Mouse (Mus musculus): ENCODE measurements at regions not wholly inside any gene's neighbourhood (a gene's known extent, or its start where the extent isn't known, plus 50 kb on each side); places are given as distances from the start of the nearest gene placed in this dataset.
"Not testable (repeated sequence)": the region's sequence is repeated elsewhere in the genome, so short reads cannot be mapped to it uniquely, and the experiment has no call there.

DNA sequence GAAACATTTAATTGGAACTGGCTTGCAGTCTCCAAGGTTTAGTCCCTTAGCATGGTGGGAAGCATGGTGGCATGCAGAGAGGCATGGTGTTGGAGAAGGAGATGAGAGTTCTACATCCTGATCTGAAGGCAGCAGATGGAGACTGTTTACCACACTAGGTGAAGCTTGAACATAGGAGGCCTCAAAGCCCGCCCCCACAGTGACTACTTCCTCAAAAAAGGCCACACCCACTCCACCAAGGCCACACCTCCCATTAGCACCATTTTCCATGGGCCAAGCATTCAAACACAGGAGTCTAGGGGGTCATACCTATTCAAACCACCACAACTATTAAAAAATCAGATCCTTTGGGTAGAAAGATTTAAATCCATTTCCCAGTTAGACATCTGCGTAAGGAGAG lies 591.3 kb upstream of the Gm10131 start:
- peak; percentile 78 for DNase-seq

DNA sequence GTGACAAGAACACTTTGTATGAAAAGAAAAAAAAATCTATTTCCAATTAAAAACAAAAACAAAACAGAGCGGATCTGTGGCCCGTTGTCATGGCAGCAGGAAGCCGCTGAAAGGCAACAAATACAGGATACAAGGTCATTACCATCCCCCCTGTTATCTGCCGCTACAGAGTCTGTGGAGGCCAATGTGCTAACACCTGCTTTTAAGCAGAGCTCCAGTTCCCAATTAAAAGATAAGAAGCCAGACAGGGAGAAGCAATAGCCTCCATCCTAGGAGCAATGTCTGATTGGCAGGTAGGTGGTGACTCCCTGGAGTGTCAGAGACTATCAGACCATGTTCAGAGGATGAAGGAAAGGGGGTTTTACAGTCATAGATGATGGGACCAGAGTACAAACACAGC lies 587.5 kb upstream of the Gm10131 start:
- DNase-seq: peak; percentile 75

DNA sequence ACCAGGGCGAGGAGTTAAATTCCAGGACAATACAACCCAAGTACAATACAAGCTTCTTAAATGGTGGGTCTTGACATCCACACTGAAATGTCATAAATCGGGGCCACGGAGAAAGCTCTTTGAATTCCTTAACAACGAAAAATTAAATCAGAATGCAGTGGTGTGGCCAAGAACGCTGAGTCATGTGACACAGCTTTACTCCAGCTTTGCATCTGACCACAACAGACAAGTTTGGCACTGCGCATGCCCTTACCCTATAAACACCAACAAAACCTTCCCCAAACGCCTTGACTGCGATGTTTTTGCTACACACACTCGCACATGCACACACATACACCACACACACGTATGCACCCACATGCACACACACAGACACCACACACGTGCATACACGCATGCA lies 584.8 kb upstream of the Gm10131 start:
- peak; percentile 30 for DNase-seq

DNA sequence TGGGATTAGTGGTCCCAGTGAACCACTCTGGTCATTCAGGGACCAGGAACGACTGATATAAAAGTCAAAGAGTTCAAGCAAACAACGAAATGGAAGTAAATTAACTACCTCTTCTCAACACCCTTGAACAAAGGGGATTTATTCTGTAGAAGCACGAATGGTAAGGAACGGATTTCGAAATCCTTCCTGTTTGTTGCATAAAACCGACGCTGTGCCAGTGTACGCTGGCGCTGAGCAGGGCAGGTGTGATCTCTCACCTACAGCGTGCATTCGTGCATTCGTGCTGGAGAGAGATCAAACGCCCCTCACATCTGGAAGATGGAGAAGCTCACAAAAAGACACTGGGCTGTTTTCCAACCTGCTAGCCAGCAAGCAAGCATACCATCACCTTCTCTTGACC lies 581.1 kb upstream of the Gm10131 start:
- no peak for DNase-seq

DNA sequence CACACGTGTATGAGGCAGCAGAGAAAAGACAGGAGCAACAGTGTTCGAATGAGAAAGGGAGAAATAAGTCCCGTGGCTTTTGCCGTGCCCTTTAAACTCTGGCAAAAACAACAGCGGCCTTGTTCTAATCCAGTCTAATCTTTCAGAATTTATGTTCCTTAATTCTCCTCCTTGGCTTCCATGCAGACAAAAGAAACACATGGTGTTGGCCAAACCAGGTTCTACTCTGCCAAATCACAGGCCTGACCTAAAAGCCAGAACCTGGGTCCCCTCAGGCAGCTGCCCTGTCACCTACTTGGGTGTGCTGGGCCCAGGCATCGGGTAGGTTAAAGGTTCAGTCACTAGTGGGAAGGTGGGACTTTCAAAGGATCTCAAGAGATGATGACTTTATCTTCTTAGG lies 580.2 kb upstream of the Gm10131 start:
- no peak for DNase-seq

DNA sequence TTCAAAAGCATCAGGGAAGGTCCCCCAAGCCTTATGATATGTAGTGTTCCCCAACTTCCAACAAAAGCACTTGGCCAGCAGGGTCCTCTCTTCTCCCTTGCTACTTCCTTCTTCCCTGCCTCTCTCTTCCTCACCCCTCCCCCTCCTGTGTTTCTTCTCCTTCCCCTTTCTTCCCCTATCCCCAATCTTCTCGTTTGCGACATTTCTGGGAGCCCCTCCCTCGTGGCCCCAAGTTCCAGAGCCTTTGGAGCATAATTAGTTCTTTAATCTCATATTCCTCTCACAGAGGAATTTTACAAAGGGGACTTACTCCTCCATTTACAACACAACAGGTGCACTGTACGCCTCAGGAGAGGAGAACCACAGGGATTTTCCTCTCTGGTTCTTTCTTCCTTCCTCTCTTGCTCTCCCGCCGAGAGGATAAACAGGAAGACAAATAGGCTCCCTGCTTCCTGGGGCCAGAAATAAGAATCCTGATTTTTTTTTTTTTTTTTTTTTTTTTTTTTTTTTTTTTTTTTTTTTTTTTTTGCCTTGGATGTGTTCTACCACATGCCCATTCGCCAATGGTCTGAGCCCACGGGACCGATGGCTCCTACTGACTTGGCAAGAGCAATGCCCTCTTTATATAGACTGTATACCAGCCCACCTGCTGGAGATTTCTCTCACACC lies 578.4 kb upstream of the Gm10131 start:
- DNase-seq: peak; percentile 92

DNA sequence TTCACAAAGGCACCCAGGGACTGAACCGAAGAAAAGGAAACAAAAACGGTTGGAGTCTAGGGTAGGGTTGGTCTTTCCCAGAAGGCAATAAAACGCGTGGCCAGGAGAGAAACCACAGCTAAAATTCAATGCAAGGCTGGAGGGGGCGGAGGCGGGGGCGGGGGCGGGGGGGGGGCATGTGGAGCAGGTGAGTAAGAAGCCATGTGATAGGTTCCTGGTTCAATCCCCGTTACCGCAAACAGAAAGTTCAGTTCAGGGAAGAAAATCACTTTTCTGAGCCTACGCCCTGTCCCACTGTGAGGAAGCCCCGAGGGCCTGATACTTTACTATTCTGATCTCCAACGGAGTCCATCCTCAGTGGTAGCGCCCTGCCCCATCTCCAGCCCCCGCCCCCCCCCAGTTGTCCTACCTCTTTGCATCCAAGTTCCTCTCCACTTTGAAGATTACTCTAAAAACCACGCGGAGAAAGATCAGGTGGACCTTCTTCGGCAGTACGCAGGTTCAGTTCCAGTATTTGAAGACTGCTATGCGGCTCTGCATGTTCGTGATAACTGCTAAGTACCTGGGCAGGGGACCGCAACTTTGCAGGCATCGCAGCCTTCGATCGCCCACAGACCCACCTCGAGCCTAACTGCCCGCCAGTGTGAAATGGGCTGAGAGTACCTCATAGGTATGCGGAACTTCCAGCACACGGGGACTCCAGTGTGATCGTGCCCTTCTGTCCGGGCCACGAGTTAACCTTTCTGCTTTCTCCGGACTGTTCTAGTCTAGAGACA lies 577.7 kb upstream of the Gm10131 start:
- no peak for DNase-seq

DNA sequence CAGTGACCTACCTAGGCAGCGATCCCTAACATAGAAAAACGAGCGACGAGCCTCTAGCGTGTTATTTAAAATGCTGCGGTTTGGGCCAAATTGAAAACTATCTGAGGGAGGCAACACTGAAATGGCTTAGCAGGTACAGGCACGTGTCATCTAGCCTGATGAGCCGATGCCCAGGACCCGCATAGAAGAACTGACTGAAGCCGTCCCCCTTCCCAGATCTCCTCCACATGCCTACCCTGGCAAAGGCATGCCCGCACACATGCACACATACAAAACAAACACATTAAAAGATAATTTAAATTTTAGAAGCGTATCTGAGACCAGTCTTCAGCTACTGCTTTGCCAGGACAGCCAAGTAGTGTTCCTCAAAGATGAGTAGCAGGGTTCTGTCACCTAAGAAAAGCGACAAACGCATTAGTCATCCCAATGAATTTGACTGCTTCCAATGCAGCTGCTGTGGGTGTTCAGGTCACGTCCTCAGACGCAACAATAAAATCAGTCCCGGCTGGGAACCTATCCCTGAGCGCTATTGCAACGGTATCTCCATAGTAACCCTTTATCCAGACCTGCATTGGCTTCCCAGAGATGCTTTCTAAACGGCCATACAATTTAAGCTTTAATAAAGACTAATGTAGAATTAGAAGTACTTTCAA lies 577.0 kb upstream of the Gm10131 start:
- DNase-seq: peak; percentile 81

DNA sequence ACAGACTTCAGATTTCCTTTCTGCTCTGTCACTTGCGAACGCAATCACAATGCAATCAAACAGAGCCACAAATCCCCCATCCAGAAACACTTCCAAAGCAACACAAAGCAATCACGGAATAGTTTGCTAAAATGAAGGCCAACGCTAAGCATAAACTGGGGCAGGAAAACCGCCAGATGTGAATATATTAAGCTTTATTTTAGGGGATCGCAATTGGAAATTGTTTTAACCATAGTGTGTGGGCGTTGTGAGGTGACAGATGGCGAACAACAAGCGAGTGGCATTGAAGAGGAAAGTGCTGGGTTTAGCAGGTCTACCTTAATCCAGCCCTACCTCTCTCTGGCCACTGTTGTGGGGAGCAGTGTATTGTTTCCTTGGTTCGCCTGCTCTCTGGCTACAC lies 574.8 kb upstream of the Gm10131 start:
- DNase-seq: peak; percentile 71

DNA sequence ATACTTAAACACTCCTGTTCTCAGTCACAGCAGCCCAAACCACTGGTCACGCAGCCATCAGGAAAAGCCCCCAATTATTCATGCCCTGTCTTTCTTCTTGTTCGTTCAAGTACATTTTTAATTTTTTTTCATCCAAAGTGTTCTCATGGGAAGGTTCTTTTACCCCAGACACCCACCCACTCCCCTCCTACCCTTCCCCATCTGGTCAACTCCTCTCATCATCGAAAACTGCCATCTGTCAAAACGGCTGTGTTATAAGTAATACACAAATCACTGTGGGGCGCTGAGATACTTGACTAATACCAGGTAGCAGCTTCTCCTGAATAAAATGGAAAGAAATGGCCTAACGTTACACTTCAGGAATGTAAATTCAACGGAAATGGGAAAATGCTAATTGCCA lies 573.1 kb upstream of the Gm10131 start:
- no peak for DNase-seq

DNA sequence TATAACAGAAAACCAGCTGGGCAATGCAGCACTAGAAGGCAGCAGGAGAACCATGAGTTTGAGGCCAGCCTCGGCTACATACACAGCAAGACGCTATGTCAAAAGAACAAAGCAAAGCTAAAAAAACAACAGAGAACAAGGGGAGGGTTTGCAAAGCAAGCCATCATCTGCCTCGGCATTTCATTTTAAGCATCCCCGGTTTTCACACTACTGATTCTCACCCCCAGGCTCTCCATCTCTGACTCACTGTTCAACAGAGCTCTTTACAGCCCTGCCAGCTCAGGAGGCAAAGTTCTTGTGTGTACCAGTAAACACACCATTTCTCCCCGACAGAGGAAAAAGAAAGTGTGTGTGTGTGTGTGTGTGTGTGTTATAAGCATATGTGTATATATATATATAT lies 571.6 kb upstream of the Gm10131 start:
- peak; percentile 35 for DNase-seq

DNA sequence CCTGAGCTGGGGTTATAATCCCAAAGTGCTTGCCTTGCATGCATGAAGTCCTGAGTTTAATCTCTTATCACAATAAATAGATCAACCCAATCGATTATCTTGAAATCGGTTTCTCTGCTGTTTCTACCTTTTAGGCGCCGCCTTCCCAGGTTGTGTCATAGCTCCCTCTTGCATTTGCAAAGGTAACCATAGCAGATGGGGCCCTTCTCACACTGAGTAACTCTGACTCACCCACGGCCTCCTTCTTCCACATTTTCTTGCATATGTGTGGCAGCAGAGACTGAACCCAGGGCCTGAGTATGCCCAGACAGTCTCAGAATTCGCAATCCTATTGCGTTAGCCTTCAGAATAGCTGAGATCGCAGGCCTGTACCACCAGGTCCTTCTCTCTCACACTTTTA lies 570.7 kb upstream of the Gm10131 start:
- no peak for DNase-seq

DNA sequence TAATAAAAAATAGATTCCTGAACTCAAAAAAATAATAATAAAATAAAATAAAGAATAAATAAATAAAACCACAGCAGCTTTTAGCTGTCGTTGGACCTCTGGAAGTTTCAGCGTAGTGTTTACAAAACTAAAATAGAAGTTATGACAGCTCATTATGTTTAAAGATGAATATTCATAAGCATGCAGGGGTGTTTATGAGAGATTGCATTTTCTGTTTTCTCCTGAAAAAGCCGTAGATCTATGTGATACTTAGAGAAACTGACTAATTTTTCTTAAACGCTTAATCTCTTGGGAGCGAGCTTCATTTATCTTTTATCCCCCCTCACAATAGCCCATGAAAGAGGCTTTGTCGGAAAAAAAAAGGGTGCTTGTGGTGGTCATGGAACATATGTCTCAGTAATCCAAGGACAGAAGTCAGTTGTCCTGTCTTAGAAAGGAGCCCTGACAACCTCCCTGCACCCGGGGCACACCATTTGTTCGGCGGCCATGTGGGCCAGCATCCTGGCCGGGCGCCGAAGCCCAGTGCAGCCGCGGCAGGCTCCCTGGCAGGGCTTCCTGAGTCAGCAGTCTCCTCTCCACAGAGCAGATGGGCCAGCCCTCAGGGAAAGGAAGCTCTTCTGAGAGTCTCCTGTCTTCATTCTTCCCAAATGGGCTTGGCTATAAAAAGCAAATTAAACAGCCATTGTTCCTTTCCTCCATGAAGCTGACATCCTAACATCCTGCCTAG lies 568.2 kb upstream of the Gm10131 start:
- DNase-seq: peak; percentile 90

DNA sequence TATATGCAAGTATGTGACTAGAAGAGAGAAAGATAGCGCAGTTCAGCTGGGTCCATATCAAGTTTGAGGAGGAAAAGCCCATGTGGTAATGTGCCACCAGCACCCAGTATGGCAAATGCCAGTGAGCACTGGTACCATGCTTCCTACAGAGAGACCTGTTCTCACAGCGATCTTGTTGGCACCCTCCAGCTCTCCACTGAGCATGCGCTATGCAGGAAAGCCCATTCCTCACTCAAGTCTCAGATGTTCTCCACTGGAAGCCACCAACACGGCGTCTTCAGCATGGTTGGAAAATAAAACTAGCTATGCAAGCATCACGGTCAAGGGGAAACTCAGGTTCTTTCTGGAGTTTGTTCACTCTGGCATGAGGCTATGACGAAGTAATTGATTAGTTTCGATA lies 567.3 kb upstream of the Gm10131 start:
- DNase-seq: peak; percentile 76

DNA sequence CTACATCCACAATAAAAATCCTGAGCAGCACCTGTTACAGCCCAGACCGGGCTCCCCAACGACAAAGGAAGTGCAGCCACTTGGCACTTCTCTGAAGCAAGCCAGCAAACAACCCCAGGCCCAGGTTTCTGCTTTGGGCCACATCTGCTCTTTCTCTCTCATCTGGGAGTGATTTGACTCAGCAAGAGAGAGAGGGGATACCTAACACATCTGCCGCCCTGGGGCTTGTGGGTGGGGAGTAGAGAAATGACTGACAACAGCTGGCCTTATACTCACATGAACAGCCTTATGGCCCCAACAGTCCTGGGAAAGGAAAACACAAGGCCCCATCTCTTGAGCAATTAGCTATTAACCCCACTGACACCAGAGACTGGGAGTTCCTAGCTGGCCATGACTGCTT lies 560.2 kb upstream of the Gm10131 start:
- no peak for DNase-seq

DNA sequence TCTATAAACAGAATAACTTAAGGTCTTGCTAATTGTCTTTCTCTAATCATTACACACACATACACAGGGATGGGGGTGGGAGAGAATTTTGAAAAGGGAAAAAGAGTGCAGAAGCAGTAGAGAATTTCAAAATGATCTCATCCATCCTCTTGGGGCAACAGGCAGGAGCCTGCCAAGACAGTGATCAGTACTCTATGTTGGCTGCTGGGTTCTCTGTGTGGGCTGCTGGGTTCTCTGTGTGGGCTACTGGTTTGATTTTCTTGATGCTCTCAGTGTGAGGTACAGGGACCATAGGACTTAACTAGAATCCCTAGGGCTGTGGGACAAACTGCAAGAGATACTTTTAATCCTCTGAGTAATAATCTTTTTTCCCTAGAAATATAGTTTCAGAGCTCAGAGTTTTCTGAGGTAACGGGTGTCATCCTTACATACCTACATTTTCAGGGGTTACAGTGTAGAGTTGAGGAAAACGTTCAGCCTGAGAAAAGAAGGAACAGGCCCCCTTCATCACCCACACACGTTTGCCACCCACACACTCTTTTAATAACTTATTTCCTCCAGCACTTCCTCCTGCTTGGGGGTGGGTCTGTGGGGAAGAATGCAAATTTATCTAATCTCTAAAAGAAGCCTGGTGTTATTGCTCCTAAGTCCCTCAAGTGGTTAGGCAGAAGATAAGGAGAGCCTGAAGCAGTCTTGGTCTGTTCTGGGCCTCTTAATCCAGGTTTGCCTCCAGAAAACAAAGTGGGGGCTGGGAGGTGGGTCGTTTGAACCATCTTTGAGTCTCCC lies 559.6 kb upstream of the Gm10131 start:
- DNase-seq: no peak

DNA sequence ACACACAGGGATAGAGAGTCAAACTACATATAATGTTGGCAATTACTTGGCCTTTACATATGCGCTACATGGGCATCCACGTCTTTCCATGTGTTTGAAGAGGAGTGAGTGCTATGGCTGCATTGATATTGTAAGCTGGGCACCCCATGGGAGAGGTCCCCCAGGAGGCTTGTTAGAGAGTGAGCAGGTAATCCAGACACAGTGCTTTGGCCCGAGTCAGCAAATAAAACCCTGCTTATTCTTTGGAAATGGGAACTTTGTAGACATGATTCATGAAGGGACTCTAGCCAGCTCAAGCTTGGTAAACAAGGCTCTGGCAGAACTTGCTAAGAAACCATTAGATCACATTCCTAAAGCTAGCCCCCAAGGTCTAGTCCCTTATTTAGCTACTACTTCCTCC lies 557.6 kb upstream of the Gm10131 start:
- no peak for DNase-seq

DNA sequence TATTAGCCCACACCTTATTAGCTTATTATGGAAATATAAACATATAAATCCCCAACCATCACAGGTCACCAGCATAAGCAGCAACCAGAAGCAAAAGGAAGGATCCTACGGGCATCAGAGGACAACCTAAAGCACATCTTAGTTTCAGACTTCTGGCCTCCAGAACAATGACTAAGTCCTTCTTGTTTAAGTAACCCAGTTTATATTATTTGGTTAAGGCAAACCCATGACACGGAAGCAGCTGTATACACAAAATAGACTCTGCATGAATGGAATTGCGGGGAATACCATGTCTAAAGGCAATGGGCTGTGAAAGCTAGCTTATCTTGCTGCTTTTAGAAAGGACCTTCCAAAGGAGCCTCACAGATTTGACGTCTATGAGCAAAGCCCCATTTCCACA lies 552.9 kb upstream of the Gm10131 start:
- no peak for DNase-seq

DNA sequence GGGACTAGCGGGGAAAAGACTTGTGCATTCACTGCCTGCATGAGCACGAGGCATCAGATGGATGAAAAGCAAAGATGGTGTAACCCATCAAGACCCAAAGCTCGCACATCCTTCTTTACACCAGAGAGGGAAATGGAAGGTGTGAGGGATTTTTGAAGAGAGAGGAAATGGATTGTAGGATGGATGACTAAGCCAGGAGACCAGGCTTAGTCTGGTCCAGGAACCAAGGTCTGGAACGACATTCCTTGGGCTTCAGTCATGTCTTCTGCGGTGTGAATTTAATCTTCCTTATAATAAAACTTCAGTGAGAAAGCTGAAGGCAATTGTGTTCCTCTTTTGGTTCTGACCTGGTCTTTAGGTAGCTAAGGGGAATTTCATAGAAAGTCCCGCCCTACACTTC lies 551.0 kb upstream of the Gm10131 start:
- DNase-seq: no peak

DNA sequence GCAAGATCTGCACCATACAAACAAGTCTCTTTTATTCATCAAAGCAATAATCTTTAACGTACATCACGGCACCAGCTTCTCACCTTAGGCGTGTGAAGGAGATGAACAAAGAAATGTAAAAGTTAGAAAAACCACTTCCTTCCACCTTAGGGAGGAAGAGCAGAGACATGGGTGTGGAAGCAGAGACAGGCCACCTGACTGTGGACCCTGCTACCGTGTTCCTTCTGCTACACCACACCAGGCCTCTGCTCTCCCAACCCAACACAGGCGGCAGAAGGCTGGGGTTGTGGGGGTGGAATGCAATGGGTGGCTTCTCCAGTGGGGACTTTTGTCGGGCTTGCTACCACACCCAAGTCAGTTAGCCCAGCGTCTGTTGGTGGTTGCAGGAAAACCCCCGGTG lies 540.2 kb upstream of the Gm10131 start:
- no peak for DNase-seq

DNA sequence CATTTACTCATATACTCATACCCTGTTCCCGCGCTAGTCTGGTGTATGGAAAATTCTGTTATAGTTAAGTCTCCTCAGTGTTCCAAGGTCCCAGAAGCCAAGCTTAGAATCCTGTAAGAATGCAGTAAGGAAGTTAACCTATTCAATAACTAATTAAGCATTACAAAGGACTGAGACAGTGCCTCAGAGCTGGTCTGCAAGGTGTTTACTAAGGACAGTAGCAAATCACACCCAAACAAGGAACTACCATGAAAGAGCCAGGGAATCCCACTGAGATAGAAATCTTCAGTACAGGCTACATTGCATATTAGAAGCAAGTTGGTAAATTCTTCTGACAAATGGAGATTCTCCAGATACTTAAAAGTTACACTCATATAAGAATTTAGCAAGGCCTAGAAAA lies 516.7 kb upstream of the Gm10131 start:
- DNase-seq: not testable (repeated sequence)

DNA sequence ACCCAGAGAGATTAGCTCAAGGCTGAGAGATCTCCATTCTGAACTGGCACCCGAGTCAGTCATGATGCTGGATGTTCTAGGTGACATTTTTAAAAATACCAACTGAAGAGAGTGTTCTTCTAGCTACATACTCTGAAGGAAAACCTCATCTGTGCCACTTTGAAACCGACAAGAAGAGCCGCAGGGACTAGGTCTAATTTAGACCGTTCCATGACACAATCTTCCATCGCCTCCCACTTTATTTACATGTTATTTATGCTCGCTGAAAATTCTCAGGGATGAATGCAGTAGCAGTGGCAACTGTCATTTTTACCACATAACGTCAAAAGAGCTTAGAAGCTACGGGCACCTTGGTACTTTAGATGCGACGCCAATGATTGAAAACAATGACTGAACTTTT lies 514.1 kb upstream of the Gm10131 start:
- DNase-seq: peak; percentile 37

DNA sequence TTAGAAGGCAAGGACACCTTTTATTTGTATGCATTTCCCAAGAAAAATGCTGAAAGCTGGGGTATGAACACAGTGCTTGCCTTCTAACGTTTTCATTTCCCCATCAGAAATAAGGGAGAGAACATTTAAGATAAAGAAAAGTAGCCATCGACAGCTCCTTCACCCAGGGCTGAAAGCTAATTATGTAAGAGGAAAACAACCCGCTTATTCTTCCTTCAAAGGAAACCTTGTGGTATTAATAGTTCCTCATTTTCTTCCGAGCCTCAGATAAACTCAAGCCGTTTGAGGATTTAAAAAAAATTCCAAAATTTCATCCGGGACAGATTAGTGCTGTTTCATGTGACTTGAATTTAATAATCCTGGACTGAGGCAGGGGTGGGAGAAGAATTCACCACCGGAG lies 512.2 kb upstream of the Gm10131 start:
- peak; percentile 4 for DNase-seq
